Mouse (Mus musculus) kidney, postnatal 0 days (tissue): ENCODE data around the gene Kansl3. TPM values are rescaled to one million over a fixed set of nuclear protein-coding genes. Genes with fewer than 3 reads are reported as not detected.

Experiments used
- ATAC-seq: fragments of 200-750 bp; cut with Nextera tagmentation; replicated peaks from 2 replicates; pipeline ENCODE4 v1.8.0; 2017; ENCODE audit warnings: low read depth, moderate number of reproducible peaks, moderate TSS enrichment, moderate library complexity; ENCODE audit not compliant: low FRiP score
- DNase-seq: peaks from one replicate; pipeline ENCODE4 v3.0.0-alpha.2; 2016; ENCODE audit warnings: low spot score
- H3K27ac ChIP-seq: fragments of 300-500 bp; sonication (generic); 2 replicates; pipeline ENCODE4 v1.5.1; 2014; ENCODE audit warnings: mild to moderate bottlenecking
- H3K27me3 ChIP-seq: fragments of 300-500 bp; sonication (generic); 2 replicates; pipeline ENCODE4 v1.6.1; 2014; ENCODE audit warnings: low read length, mixed read lengths; ENCODE audit not compliant: insufficient read depth
- H3K36me3 ChIP-seq: fragments of 300-500 bp; sonication (generic); 2 replicates; pipeline ENCODE4 v1.6.1; 2014; ENCODE audit warnings: low read length, mixed read lengths; ENCODE audit not compliant: insufficient read depth
- H3K4me1 ChIP-seq: fragments of 300-500 bp; sonication (generic); replicated peaks from 2 replicates; pipeline ENCODE4 v1.6.1; 2014; ENCODE audit warnings: antibody characterized with exemption, low read length, mixed read lengths; ENCODE audit not compliant: insufficient read depth
- H3K4me2 ChIP-seq: fragments of 300-500 bp; sonication (generic); 2 replicates; pipeline ENCODE4 v1.6.1; 2014; ENCODE audit warnings: mild to moderate bottlenecking, low read length, moderate library complexity, mixed read lengths
- H3K4me3 ChIP-seq: fragments of 300-500 bp; sonication (generic); replicated peaks from 2 replicates; pipeline ENCODE4 v1.5.1; 2014; ENCODE audit warnings: low read depth, low read length
- H3K9ac ChIP-seq: fragments of 300-500 bp; sonication (generic); 2 replicates; pipeline ENCODE4 v1.6.1; 2014; ENCODE audit warnings: low read depth, low read length
- H3K9me3 ChIP-seq: fragments of 300-500 bp; sonication (generic); replicated peaks from 2 replicates; pipeline ENCODE4 v1.6.1; 2016; ENCODE audit warnings: low read length, inconsistent platforms, mixed read lengths
- CTCF ChIP-seq: IDR thresholded peaks from 2 replicates; pipeline ENCODE4 v1.5.1; 2016; ENCODE audit warnings: antibody characterized with exemption, low read depth, mild to moderate bottlenecking, moderate library complexity
- WGBS: fragments of 180-500 bp; shearing (Covaris S2); extraction: QIAGEN DNeasy Blood & Tissue Kit; methylation state at CpG from one replicate; pipeline ENCODE4 v1.1.7; 2014; 5-methylcytosine and 5-hydroxymethylcytosine counted together
- polyA plus RNA-seq: library from polyadenylated mRNA; unstranded; fragments of >200 nt; fragmentation: Nextera tagmentation; extraction: Ambion mirVana; gene quantifications from 2 replicates; pipeline ENCODE4 v1.2.1, GENCODE M21; 2015

Gene Kansl3
- polyA plus RNA-seq, 1 experiment from 2014 or later: 30.0 TPM

- 38% methylated on average over 8 of the region's 8 CpGs for WGBS
- Histone ChIP-seq H3K36me3 (0 out of 2 replicates have a peak, but pooled peaks cover 15% of the 10 kb centered on the region), H3K4me1 (0 out of 2 replicates have a peak, but pooled peaks cover 4% of the 10 kb centered on the region), H3K4me2 (no peak overlapping the region), H3K9me3 (no peaks in the 10 kb centered on the region), H3K9ac (no peak overlapping the region), H3K27ac (no peak overlapping the region), H3K4me3 (no peak overlapping the region), H3K27me3 (no peaks in the 10 kb centered on the region)
- peak; percentile 83 for TF ChIP-seq CTCF
- ATAC-seq (peak; percentile 59; the same call in 1 of the 2 replicates), DNase-seq (peak; percentile 89)
Observed at GRCm38 (mm10) chr1:36323746-36324448, 45.1 kb downstream of the Kansl3 start.

- H3K36me3 ChIP-seq: 0 out of 2 replicates have a peak, but pooled peaks cover 15% of the 10 kb centered on the region
- H3K9me3 ChIP-seq: no peaks in the 10 kb centered on the region
- no peak overlapping the region for H3K27ac ChIP-seq
- no peaks in the 10 kb centered on the region for H3K27me3 ChIP-seq
- DNase-seq (peak; percentile 14), ATAC-seq (0 out of 2 replicates have a peak, but pooled peaks have one; percentile 27)
- no peak overlapping the region for H3K4me3 ChIP-seq
- WGBS: 27% methylated on average over 9 of the region's 9 CpGs
- no peak for TF ChIP-seq CTCF
- no peak overlapping the region for H3K4me2 ChIP-seq
- H3K9ac ChIP-seq: no peak overlapping the region
- H3K4me1 ChIP-seq: 0 out of 2 replicates have a peak, but pooled peaks cover 4% of the 10 kb centered on the region
Observed at GRCm38 (mm10) chr1:36323076-36323475, 45.9 kb downstream of the Kansl3 start.

- no peak overlapping the region for H3K4me3 ChIP-seq
- no peak overlapping the region for H3K9ac ChIP-seq
- no peaks in the 10 kb centered on the region for H3K27me3 ChIP-seq
- 0 out of 2 replicates have a peak, but pooled peaks cover 13% of the 10 kb centered on the region for H3K36me3 ChIP-seq
- peak; percentile 20 for DNase-seq
- H3K4me2 ChIP-seq: no peak overlapping the region
- peak; percentile 55 for TF ChIP-seq CTCF
- no peaks in the 10 kb centered on the region for H3K9me3 ChIP-seq
- 0 out of 2 replicates have a peak, but pooled peaks have one; percentile 9 for ATAC-seq
- 0 out of 2 replicates have a peak, but pooled peaks cover 4% of the 10 kb centered on the region for H3K4me1 ChIP-seq
- no peak overlapping the region for H3K27ac ChIP-seq
- WGBS: 59% methylated on average over 11 of the region's 11 CpGs
Observed at GRCm38 (mm10) chr1:36321829-36322573, 47.0 kb downstream of the Kansl3 start.

GRCm38 (mm10) chr1:36321164-36321563 is 47.8 kb downstream of the Kansl3 start:
- DNase-seq (no peak), ATAC-seq (no peak)
- H3K4me2 ChIP-seq: no peak overlapping the region
- H3K4me1 ChIP-seq: 0 out of 2 replicates have a peak, but pooled peaks cover 4% of the 10 kb centered on the region
- H3K36me3 ChIP-seq: 0 out of 2 replicates have a peak, but pooled peaks cover 13% of the 10 kb centered on the region
- no peak overlapping the region for H3K27ac ChIP-seq
- WGBS: 62% methylated on average over 2 of the region's 2 CpGs
- H3K9me3 ChIP-seq: no peaks in the 10 kb centered on the region
- H3K4me3 ChIP-seq: no peak overlapping the region
- no peak for TF ChIP-seq CTCF
- no peak overlapping the region for H3K9ac ChIP-seq
- H3K27me3 ChIP-seq: no peaks in the 10 kb centered on the region

GRCm38 (mm10) chr1:36315776-36316100 is 53.2 kb downstream of the Kansl3 start:
- H3K36me3 ChIP-seq: 0 out of 2 replicates have a peak, but pooled peaks cover 8% of the 10 kb centered on the region
- no peak overlapping the region for H3K4me3 ChIP-seq
- no peak overlapping the region for H3K9ac ChIP-seq
- no peak overlapping the region for H3K27ac ChIP-seq
- DNase-seq (no peak), ATAC-seq (no peak)
- H3K9me3 ChIP-seq: no peaks in the 10 kb centered on the region
- no peaks in the 10 kb centered on the region for H3K27me3 ChIP-seq
- H3K4me2 ChIP-seq: no peak overlapping the region
- 86% methylated on average over 2 of the region's 2 CpGs for WGBS
- TF ChIP-seq CTCF: no peak
- H3K4me1 ChIP-seq: no peaks in the 10 kb centered on the region

GRCm38 (mm10) chr1:36314959-36315775 is 53.8 kb downstream of the Kansl3 start:
- Histone ChIP-seq H3K4me1 (no peaks in the 10 kb centered on the region), H3K27me3 (no peaks in the 10 kb centered on the region), H3K9ac (no peak overlapping the region), H3K27ac (no peak overlapping the region), H3K9me3 (no peaks in the 10 kb centered on the region), H3K4me2 (no peak overlapping the region), H3K36me3 (0 out of 2 replicates have a peak, but pooled peaks cover 7% of the 10 kb centered on the region), H3K4me3 (no peak overlapping the region)
- WGBS: 92% methylated on average over 11 of the region's 11 CpGs
- ATAC-seq (no peak), DNase-seq (no peak)
- no peak for TF ChIP-seq CTCF
